ENCODE assay signal across 15 mouse cellular contexts in the genomic region with DNA sequence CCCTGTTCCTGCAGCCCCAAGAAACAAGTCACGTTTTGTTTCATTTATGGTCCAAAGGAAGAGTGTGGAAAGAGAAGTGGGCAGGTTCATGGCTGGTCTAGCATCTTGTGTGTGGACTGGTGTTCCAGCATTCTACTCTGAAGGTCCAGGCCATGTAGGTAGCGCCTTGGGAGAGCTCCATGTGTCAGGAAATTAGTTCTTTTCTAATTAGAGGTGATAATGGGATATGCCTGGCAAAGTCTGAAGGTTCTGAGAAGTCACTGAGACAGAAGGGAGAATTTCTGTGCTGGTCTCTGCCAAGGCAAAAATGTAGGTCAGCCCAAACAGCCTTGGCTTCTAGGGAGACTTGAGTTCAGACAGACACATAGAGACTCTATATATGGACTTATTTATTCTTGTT.
"Had no signal": no experiment of that assay in that cellular context is flagged by ENCODE, and none has a peak within 500 bp of the region (broad histone marks: within the 10 kb centered on the region; RNA-seq: fewer than 3 reads in every experiment).

No protein-coding gene starts in this region.

- H3K27me3 ChIP-seq: limb, embryonic 12.5 days; neural tube, embryonic 13.5 days; stomach, embryonic 15.5 days had no signal

- DNase-seq: kidney, postnatal 14 days; liver; lung, adult 2 months; lung, postnatal 36 days; midbrain, embryonic 14.5 days; retina, postnatal 1 day; right cerebral cortex, postnatal 4 days; spleen, adult 18-20 months; thymus, adult 2 months; thymus, postnatal 4 days had no signal

- H3K36me3 ChIP-seq: limb, embryonic 12.5 days; neural tube, embryonic 13.5 days; stomach, embryonic 15.5 days had no signal

- H3K4me3 ChIP-seq: limb, embryonic 12.5 days; neural tube, embryonic 13.5 days; stomach, embryonic 15.5 days had no signal

- H3K27ac ChIP-seq: limb, embryonic 12.5 days; liver, embryonic 14.5 days; neural tube, embryonic 13.5 days; stomach, embryonic 15.5 days had no signal

- H3K9ac ChIP-seq: limb, embryonic 12.5 days; liver, embryonic 14.5 days; neural tube, embryonic 13.5 days; stomach, embryonic 15.5 days had no signal

- ATAC-seq: lung, postnatal 0 days had no signal

- H3K4me1 ChIP-seq: neural tube, embryonic 13.5 days; stomach, embryonic 15.5 days had no signal

- H3K4me2 ChIP-seq: limb, embryonic 12.5 days; neural tube, embryonic 13.5 days; stomach, embryonic 15.5 days had no signal

- H3K9me3 ChIP-seq: limb, embryonic 12.5 days; neural tube, embryonic 13.5 days; stomach, embryonic 15.5 days had no signal
